Mouse (Mus musculus) adrenal gland, adult 18-20 months (tissue): Measurements from ENCODE around the gene Sox5. TPM values are rescaled to one million over a fixed set of nuclear protein-coding genes. Genes with fewer than 3 reads are reported as not detected.

Experiments
- DNase-seq, 2 experiments: peaks; one replicate each; pipeline ENCODE4 v3.0.0; 2021 to 2022; ENCODE audit warnings: low spot score in 2 of 2
- total RNA-seq, 2 experiments: library from RNA; stranded (reverse); gene quantifications; 1 replicate in 1 of 2; 2 replicates in 1 of 2; pipeline ENCODE4 v1.2.3; 2021

The Sox5 gene
- total RNA-seq, 2 experiments from 2014 or later: 10.9 to 16.5 TPM

DNA sequence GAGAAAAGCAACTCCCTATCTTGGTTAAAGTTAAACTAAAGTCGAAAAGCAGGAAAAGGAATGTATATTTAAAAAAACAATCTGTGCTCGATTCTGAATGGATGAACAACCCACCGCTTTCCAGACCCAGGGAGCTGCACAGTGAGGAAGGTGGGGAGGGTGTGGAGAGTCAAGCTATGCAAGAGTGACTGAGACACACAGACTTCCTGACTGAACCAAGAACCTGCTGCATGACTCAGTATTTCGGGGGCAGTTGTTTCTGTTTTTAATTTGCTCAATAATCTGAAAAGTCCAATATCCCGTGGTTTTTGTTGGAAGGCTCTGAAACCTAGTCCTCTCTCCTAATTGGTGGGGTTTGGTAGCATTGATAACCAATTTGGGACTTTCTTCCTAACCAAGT, 196.9 kb downstream of the Sox5 start:
- no peak for DNase-seq

DNA sequence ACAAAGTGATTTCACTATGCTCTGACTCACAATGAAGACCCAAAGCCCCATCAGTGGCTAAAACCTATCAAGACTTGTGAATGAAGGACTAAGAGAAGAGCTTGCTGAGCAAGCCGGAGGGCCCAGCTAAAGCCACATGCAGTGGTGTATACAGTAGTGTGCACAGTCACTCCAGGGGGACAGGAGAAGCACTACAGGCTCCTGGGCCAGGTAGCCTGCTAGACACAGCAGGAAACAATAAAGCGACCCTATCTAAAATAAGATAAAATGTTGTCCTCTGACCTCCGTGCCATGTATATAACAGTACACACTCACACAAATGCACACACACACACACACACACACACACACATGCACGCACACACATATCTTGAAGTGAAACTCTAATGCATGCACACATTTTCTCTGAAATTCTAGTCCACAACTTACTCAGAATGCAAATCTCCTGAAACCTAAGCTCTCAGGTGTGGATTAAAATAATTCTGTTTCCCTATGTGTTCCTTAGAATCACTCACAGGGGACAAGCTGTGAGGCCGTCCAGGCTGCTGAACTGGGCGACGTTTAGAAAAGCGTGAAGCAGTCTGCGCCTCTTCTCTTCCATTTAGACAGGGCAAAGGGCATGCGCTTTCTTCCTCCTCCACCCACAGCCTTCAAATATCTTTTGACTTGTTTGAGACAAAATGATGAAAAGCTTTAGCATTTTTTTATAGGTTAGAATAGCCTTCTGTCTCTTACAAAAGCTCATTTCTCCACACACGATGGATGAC, 197.5 kb downstream of the Sox5 start:
- DNase-seq: no peak

DNA sequence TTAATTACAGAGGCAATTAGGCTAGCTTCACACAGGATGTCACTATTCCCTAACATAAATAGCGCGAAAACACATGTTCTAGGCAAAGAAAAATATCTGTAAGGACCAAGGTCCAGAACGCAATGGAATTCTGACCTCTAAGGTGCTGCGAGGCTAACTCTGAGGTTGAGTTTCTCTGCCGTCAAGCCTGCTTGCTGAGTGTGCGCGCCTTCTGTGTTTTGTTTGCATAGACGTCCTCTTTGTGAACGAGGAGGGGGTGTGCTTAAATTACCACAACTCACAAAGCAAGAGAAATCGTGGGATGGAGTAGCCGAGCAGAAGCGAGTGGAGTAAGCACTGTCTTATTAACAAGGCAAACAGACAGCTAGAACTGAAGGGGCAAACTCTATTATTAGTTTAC, 202.5 kb downstream of the Sox5 start:
- no peak for DNase-seq

DNA sequence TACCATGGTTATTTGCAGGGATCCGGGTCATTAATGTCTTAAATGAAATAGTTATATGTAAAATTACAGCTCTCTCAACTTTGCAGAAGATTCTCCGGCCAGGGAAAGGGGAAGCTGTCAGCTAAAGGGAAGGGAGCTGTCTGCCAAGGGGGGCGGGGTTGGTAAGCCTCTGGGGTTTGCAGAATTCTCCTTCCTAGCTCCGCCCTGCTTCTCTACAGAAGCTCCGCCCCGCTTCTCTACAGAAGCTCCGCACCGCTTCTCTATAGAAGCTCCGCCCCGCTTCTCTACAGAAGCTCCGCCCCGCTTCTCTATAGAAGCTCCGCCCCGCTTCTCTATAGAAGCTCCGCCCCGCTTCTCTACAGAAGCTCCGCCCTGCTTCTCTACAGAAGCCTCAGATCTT, 210.9 kb downstream of the Sox5 start:
- no peak for DNase-seq

DNA sequence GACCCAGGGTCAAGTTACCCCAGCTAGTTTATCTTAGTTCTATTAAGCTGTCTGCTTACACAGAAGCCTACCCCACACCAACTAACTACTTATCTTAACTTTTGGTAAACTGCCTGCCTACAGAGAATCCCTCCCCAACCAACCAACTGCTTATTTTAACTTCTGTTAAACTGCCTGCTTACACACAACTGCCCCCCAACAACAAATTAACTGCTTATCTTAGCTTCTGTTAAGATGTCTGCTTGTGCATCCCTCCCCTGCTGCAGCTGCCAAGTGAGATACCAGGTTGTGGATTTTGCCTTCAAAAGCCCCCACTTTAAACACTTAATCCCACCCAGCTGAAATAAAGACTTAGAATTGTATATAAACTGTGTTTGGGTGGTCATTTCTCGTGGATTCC, 215.9 kb downstream of the Sox5 start:
- DNase-seq: no peak

DNA sequence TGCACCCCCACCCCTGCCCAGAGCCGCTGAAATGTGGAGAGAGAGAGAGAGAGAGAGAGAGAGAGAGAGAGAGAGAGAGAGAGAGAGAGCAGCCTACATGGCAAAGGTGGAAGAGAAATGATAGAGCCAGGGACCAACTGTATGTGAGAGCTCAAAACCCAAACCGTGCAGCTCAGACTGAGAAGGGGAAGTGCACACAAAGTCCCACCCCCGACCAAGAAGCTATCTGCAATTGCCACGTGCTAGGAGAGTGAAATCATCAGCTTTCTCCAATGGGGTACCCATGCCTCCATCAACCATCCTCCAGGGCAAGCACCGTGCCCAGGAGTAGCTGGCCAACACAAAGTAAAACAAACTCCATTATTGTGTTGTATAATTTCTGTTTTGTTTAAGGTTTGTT, 220.1 kb downstream of the Sox5 start:
- DNase-seq: no peak

DNA sequence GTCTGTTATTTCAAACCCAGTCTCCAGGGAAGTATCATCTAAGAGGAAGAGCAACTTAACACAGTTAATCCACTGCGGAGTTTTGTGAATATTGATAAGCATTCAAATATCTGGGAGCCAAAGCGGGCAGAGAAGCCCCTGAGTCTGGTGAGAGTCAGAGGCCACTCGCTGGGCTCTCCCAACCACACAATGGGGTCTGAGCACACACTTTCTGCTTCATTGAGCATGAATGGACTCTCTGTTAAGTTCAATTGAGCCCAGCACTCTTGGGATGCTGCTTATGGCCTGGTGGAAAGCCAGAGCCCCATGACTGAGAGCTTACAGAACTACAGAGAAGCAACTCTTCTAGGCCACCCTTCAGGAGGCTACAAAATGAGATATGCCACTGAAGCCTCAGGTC, 221.6 kb downstream of the Sox5 start:
- no peak for DNase-seq

DNA sequence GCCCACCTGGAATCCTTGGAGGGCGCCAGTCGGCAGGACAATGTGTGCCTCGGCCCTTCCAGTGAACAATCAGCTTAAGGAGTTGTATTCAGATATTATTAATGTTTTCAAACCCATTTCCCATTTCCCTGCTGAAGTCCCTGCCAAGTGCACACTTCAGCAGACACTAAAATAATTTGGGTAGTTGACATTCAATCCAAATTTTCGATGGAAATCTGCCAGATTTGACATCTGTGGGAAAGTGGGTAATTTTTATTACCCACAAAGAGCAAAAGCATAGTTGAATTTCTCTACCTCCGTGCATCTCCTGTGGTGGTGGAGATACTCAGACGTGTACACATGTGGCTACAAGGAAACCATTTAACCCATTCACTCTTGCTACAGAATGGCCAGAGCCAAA, 228.3 kb downstream of the Sox5 start:
- no peak for DNase-seq

DNA sequence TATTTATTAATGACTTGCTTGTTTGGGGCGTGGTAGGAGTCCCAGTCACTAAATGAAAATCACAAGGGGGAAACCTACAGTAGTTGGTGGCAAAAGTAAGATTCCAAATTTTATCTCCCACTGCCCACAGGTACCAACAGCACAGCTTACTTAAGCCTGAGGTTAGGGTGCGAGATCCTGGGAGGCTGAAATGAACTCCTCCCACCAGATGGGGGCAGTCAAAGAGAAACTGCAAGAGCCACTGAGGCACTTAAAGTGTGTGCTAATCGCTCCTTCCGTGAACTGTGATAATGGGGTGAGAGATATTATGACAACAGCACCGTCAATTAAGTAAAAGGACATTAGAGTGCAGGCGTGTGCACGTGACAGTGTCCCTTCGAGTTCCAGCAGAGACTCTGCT, 232.8 kb downstream of the Sox5 start:
- no peak for DNase-seq

DNA sequence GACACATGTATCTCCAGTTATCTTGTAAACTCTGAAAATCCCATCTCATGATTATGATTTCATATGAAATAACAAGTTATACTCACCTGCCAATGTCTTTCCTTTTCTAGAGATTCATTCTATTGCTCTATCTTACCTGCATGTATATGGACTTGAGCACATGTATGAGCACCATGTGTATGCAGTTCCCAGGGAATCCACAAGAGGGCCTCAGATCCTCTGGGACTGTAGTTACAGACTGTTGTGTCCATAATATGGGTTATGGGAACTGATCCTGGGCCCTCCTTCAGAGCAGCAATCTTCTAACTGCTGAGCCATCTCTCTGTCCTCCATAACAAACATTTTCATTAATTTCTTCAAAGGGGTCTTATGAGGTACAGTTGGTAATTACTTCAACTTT, 234.6 kb downstream of the Sox5 start:
- no peak for DNase-seq

DNA sequence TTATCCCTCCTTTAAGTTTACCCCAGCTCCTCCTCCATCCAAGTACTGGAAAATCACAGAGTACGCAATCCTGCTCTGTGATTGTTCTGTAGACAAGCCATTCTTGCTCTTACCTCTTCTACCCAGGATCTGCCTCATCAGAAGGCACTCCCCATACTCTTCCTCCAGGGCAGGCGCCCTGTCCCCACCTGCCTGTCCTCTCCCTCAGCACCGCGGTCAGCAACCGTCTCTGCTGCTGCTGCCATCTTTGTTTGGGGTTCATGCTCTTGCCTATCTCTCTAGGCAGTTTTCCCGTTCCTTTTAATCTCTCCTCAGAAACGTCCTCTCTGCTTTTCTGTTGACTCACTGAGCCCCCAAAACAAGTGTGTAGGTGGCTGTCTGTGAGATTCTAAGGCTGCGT, 236.2 kb downstream of the Sox5 start:
- DNase-seq: no peak

DNA sequence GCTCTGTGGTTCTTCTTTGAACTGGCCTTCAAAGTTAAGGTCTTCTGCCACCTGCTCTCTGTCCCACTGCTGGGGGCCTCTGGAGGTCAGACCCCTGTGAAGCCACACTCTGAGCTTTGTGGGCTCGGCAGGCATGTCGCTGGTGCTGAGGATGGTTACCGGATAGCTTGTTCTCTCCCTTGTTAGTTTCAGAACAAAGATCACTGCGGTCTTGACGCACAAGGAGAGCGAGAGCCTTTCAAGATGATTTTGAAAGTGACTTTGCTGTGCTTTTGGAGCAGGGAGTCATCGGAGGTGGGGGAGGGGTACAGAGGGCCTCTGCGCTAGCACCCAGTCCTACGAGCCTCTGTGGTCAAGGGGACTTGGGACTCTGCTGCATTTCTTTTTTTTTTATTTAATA, 240.5 kb downstream of the Sox5 start:
- no peak for DNase-seq

DNA sequence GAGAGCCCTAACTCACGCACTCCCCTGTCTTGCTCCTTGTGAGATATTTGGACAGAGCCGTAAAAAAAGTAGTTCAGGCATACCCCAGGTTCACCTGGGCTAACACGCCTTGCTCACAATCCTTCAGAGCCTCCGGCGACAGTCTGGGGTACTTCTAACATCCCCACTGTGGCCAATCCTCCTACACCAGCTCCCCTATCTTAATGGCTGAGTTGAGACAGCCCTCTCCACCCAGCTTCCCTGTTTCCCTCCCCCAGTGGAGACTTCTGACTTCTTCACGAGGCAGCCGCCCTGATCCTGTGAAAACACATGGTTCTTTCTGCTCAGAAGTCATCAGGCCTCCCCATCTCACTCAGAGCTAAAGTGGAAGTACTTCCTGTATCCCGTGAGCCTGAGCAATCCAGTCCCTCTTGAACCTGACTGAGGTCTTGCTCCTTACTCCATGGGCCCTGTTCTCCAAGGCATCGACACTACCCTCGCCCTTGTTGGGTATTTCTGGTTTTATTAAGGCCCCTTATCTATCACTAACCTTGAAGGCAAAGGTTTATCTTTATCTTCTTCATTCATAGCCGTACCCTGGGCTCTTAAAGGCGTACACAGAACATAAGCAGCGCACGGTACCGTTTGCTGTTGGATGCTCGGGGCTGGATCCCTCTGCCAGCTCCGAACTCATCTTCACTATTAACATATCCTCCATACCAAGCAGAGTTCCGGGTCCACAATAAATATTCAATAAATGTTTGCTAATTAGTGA, 242.2 kb downstream of the Sox5 start:
- no peak for DNase-seq

DNA sequence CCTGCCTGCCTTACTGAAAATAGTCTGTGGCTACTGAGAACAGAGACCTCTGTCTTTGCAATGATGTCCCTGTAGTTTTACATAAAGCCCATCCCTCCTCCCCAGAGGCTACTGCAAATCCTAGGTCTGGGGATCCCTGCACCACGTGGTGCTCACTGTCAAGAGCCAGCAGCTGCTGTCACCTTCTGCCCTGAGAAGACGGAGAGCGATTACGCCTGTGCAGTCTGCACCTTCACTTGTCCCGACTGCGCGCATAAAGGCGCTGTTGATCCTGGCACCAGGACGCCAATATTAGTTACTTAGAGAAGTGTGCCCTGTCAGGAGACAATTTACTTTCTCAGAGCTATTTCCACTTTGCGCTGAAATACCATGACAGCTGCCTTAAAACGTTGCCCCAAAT, 258.3 kb downstream of the Sox5 start:
- DNase-seq: no peak

DNA sequence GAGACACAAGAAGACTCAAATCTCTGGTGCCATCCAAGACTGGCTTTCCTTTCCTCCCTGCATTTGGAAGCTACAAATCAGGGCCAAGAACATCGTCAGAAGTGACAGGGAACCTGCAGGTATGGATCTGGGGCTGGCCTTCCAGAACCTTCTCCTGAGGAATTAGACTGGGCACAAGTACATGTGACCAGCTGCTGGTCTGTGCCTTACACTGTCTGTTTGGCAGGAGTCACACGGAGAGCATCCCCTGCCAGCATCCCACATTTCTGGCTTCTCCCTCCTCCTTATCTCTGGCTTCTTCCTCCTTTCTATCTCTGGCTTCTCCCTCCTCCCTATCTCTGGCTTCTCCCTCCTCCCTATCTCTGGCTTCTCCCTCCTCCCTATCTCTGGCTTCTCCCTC, 263.0 kb downstream of the Sox5 start:
- no peak for DNase-seq

DNA sequence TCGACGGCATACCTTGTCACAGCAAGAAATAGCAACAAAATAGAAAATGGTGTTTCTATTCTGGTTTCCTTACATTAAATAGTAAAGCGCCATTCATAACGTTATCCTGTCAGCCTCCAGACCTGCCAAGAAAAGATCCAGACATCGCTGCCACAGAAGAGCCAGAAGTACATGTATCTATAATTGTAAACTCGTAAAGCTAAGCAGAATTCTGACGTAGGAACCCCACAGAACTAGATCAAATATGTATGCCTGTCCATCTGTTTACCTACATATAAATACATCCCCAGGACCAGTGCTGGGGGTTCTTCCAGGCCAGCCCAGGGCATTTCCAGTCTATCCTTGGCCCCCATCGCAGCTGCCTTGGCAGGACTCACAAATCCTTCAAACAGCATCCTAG, 265.9 kb downstream of the Sox5 start:
- no peak for DNase-seq

DNA sequence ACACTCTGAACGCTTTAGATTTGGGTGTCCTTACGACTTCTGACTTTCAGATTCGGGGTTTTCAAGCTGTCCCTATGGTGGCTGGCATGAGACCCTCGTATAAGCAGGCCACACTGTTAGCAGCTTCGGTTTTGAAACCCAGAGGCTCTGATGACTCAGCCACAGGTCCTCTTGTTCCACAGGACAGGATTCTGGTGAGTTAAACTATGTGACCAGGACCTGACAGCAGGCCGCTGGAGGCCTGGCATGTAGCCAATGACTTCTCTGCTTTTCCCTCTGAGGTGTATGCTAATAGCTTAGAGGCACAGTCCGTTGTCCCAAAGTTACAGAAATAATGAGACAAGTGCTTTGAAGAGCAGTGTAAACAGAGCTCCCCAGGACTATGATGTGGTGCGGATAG, 268.0 kb downstream of the Sox5 start:
- DNase-seq: peak; percentile 37 to 47

DNA sequence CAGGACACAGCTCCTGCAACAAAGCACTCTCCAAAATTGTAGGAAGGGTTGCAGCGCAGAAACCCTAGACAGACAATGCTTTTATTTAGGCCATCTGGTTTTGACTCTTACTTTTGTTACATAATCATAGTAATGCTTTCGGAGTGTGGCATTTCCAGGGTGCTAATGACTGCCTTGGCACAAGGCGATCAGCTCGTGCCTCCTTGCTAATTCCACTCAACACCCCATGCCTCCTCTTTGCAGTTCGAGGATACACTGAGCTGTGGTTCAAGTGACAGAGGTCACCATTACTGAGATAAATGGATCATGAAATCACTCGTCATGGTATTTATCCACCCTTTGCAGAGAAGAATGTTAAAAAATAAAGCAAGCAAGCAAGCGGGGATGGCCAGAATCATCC, 269.9 kb downstream of the Sox5 start:
- no peak for DNase-seq

DNA sequence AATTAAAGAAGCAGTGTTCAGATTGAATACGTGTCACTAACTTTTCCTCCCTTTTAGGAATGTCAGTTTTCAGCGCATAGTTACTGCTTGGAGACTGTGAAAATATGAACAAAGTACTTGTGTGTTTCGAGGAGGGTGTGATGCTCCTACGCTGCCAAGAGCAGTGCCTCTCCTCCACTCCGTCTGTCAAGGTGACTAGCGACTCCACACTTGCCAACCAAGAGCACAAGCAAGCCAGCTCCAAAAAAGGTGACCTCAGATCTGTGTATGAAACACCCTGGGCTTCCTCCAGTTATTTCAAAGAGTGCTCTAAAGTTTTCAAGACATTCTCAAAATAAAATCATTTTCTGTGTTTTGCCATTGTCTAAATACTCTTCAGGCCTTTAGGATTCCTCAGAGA, 271.6 kb downstream of the Sox5 start:
- DNase-seq: no peak

DNA sequence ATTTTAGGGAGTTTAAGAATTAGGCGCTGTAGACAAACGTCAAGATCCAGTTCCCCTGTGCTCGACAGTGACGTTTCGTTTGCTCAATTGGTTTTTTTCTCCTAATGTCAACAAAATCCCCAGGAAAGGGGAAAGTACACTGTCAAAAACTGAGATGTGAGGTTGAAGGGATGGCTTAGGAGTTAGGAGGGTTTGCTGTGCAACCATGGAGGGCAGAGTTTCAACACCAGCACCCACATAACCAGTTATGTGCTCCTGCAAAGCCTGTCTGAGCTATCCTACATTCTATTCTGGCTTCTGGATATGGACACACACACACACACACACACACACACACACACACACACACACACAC, 277.6 kb downstream of the Sox5 start:
- DNase-seq: no peak

DNA sequence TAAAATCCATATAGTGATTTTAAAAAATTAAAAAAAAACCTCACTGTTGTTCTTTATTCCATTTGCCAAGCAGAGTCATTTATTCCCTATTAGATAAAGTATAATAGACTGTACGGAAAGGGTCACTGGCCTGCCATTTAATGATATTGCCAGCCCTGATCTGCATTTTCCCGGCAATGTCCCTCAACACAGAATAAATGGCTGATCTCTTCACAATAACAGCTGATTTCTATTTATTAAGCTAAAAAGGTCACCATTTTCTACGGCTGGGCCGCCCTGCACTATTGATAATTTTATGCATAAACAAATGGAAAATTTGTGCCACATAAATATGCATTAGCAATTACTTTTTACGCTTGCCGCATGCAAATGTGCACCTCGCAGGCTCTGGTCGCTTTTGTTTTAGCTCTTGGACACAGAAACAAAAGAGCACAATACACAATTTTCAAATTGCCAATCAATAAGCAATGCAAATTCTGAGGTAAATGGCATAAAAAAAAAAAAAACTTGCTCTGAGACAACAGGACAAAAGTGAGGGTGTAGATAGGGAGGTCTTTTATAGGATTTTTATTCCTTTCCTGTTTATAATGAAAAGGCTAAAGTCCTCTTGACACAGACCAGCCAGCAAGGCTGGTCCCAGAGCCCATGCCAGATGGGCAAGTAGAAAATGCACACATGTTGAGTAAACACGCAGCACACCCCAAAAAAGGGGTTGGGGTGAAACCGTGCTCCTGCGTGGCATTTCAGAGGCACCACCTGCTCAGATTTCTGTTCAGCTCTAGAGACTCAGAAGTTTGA, 278.2 kb downstream of the Sox5 start:
- DNase-seq: no peak

DNA sequence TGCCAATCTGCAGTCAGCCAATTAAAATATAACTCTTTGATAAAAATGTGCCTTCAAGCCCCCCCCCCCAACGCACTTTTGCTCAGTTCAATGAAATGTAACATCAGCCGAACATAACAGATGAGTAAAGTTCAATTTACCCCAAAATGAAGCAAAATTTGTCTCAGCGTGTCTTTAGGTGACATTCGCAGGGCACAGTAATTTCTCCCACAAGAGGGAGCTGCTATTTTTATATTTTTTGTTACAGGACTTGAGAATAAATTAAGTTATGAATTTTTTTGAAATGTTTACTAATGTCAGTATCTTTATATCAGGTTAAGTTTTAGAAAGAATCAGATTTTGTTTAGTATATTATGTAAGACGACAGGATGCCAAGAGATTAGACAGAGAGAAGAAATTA, 280.3 kb downstream of the Sox5 start:
- DNase-seq: no peak
